Mouse (Mus musculus): ENCODE data around the gene Grasp. TPM values are rescaled to one million over a fixed set of nuclear protein-coding genes. Genes with fewer than 3 reads are reported as not detected.

Grasp gene
- total and polyA plus RNA-seq, 3 experiments, result 2.3 to 6.7 (median 2.4) TPM

GRCm38 (mm10) chr15:101246231-101247154 lies 22.5 kb downstream of the Grasp start:
- Histone ChIP-seq H3K79me2 (replicated peaks; ENCODE audit: control insufficient read depth, extremely low read depth, insufficient read depth, poor library complexity, severe bottlenecking) (no peaks in the 10 kb centered on the region), H3K27me3 (replicated peaks) (peaks cover 34% of the 10 kb centered on the region), H3K4me1 (ENCODE audit: control insufficient read depth in 1 of 2, insufficient read depth in 2 of 2) (peaks cover 3 to 35% of the 10 kb centered on the region in 2 experiments), H3K4me3 (replicated peaks in 1 of 3; ENCODE audit: low read depth in 2 of 3, low read length in 2 of 3, poor library complexity in 1 of 3) (peak overlapping the region; percentile 30 to 61 (median 41)), H3K9me3 (replicated peaks; ENCODE audit: low read length) (peaks cover 22% of the 10 kb centered on the region), H3K9ac (ENCODE audit: insufficient read depth, low read depth) (0 out of 2 replicates have a peak overlapping the region, but pooled peaks have one; percentile 4), H3K27ac (ENCODE audit: insufficient read depth, low read depth) (no peak overlapping the region), H3K4me2 (ENCODE audit: insufficient read depth, low read depth, poor library complexity, severe bottlenecking) (peak overlapping the region; percentile 68), H3K36me3 (replicated peaks in 1 of 2; ENCODE audit: control insufficient read depth in 1 of 2, insufficient read depth in 1 of 2, low read length in 1 of 2) (no peaks in the 10 kb centered on the region)
- DNase-seq (ENCODE audit: extremely low read depth), result peak; percentile 99
- dilution Hi-C loops (cut with MboI; ENCODE audit: extremely low pct_ligation_motif_present, extremely low pct_unique_long_range_greater_than_20kb, low sequenced_read_pairs), result no loop called here
- in situ Hi-C loops (cut with MboI; ENCODE audit: low pct_ligation_motif_present, low pct_unique_long_range_greater_than_20kb, low sequenced_read_pairs), result no loop called here
- peak; percentile 70 for TF ChIP-seq POLR2A (IDR thresholded peaks at IDR 0.05; ENCODE audit: low read depth, low read length)
- no peak for TF ChIP-seq POLR2AphosphoS2 (IDR thresholded peaks at IDR 0.05; ENCODE audit: low read depth, low read length)
- TF ChIP-seq ZC3H11A (IDR thresholded peaks at IDR 0.05; ENCODE audit: low read depth, low read length), result no peak
- peak; percentile 88 for TF ChIP-seq MAX (IDR thresholded peaks at IDR 0.05; ENCODE audit: low read length)
- TF ChIP-seq ZMIZ1 (IDR thresholded peaks at IDR 0.05; ENCODE audit: low read depth, low read length), result peak; percentile 35; the same call in 1 of the 2 replicates
- no peak for TF ChIP-seq JUND (conservative IDR thresholded peaks at IDR 0.05; ENCODE audit: low read depth, low read length)
- peak; percentile 77; the same call in 1 of the 2 replicates for TF ChIP-seq IRF4 (IDR thresholded peaks at IDR 0.05; ENCODE audit: low read depth, low read length)
- TF ChIP-seq RCOR1 (conservative IDR thresholded peaks at IDR 0.05; ENCODE audit: low read depth, low read length), result peak; percentile 90
- TF ChIP-seq KAT2A (IDR thresholded peaks at IDR 0.05; ENCODE audit: insufficient replicate concordance, low read length), result 0 out of 2 replicates have a peak, but pooled peaks have one; percentile 74
- TF ChIP-seq UBTF (IDR thresholded peaks at IDR 0.05; ENCODE audit: low read depth, low read length), result no peak
- TF ChIP-seq USF2 (conservative IDR thresholded peaks at IDR 0.05; ENCODE audit: low read depth, low read length), result no peak
- peak; percentile 72; the same call in 1 of the 2 replicates for TF ChIP-seq MAZ (IDR thresholded peaks at IDR 0.05; ENCODE audit: low read depth, low read length)
- peak; percentile 95 for TF ChIP-seq GABPA (IDR thresholded peaks at IDR 0.05; ENCODE audit: insufficient replicate concordance, low read depth, low read length)
- no peak for TF ChIP-seq ZKSCAN1 (IDR thresholded peaks at IDR 0.05; ENCODE audit: borderline replicate concordance, low read depth, low read length)
- TF ChIP-seq MEF2A (IDR thresholded peaks at IDR 0.05; ENCODE audit: borderline replicate concordance, low read depth, low read length), result peak; percentile 90
- 0 out of 2 replicates have a peak, but pooled peaks have one; percentile 61 for TF ChIP-seq E2F4 (IDR thresholded peaks at IDR 0.05; ENCODE audit: insufficient replicate concordance, low read depth, low read length)
- TF ChIP-seq NELFE (IDR thresholded peaks at IDR 0.05; ENCODE audit: low read depth, low read length), result 0 out of 2 replicates have a peak, but pooled peaks have one; percentile 35
- TF ChIP-seq ETS1 (conservative IDR thresholded peaks at IDR 0.05; ENCODE audit: low read depth, low read length), result peak; percentile 98
- TF ChIP-seq CHD1 (IDR thresholded peaks at IDR 0.05; ENCODE audit: low read depth, low read length), result no peak
- TF ChIP-seq CTCF (conservative IDR thresholded peaks at IDR 0.05 in 1 of 2, IDR thresholded peaks at IDR 0.05 in 1 of 2; ENCODE audit: low read depth in 2 of 2, low read length in 2 of 2), result 0 out of 4 replicates have a peak, but pooled peaks of 1 of the 2 experiments have one; percentile 15
- peak; percentile 93 for TF ChIP-seq BHLHE40 (IDR thresholded peaks at IDR 0.05; ENCODE audit: low read depth, low read length)
- TF ChIP-seq TCF12 (IDR thresholded peaks at IDR 0.05; ENCODE audit: low read depth, low read length), result peak; percentile 68; the same call in 1 of the 2 replicates
- peak; percentile 36 for TF ChIP-seq NRF1 (IDR thresholded peaks at IDR 0.05; ENCODE audit: low read depth, low read length)
- peak; percentile 83 for TF ChIP-seq MXI1 (IDR thresholded peaks at IDR 0.05; ENCODE audit: low read depth, low read length)
- peak; percentile 88 for TF ChIP-seq CHD2 (IDR thresholded peaks at IDR 0.05; ENCODE audit: low read length)
- TF ChIP-seq SMC3 (IDR thresholded peaks at IDR 0.05; ENCODE audit: low read depth, low read length), result no peak
- no peak; the same call in 1 of the 2 replicates for TF ChIP-seq MAFK (IDR thresholded peaks at IDR 0.05; ENCODE audit: insufficient replicate concordance, low read length)
- peak; percentile 17; the same call in 1 of the 2 replicates for TF ChIP-seq EP300 (IDR thresholded peaks at IDR 0.05; ENCODE audit: low read length)
- TF ChIP-seq ZNF384 (IDR thresholded peaks at IDR 0.05; ENCODE audit: low read depth, low read length), result no peak
- 0 out of 2 replicates have a peak, but pooled peaks have one; percentile 22 for TF ChIP-seq MYC (IDR thresholded peaks at IDR 0.05; ENCODE audit: low read depth, low read length)
- TF ChIP-seq SIN3A (IDR thresholded peaks at IDR 0.05; ENCODE audit: low read length), result peak; percentile 79
- peak; percentile 60 for TF ChIP-seq HCFC1 (IDR thresholded peaks at IDR 0.05; ENCODE audit: low read depth, low read length)
- TF ChIP-seq TBP (conservative IDR thresholded peaks at IDR 0.05; ENCODE audit: low read depth, low read length), result no peak
- TF ChIP-seq RAD21 (IDR thresholded peaks at IDR 0.05; ENCODE audit: low read depth, low read length), result no peak
- TF ChIP-seq PAX5 (IDR thresholded peaks at IDR 0.05; ENCODE audit: low read length), result no peak
- TF ChIP-seq ELF1 (IDR thresholded peaks at IDR 0.05; ENCODE audit: low read depth, low read length), result peak; percentile 81
- TF ChIP-seq USF1 (IDR thresholded peaks at IDR 0.05; ENCODE audit: low read depth, low read length), result no peak
